Mouse (Mus musculus) forebrain, postnatal 0 days (tissue): ENCODE results near the gene Tbl3. TPM values are rescaled to one million over a fixed set of nuclear protein-coding genes. Genes with fewer than 3 reads are reported as not detected.
A peak's percentile ranks its signal among the peaks of the same experiment; 100 is the strongest.

Source experiments
- ATAC-seq: fragments of 200-750 bp; cut with Nextera tagmentation; 2 replicates; pipeline ENCODE4 v1.8.0; 2017; ENCODE audit warnings: mild to moderate bottlenecking, moderate library complexity
- DNase-seq: peaks from one replicate; pipeline ENCODE4 v3.0.0-alpha.2; 2015
- H3K27ac ChIP-seq: fragments of 300-500 bp; sonication (generic); 2 replicates; pipeline ENCODE4 v1.5.1; 2014; ENCODE audit warnings: low read depth, mild to moderate bottlenecking, antibody characterized with exemption, low read length, moderate library complexity, mixed read lengths
- H3K27me3 ChIP-seq: fragments of 300-500 bp; sonication (generic); 2 replicates; pipeline ENCODE4 v1.6.1; 2014; ENCODE audit warnings: mild to moderate bottlenecking, low read length, mixed read lengths; ENCODE audit not compliant: insufficient read depth
- H3K36me3 ChIP-seq: fragments of 300-500 bp; sonication (generic); 2 replicates; pipeline ENCODE4 v1.6.1; 2014; ENCODE audit warnings: mild to moderate bottlenecking, moderate library complexity; ENCODE audit not compliant: insufficient read depth
- H3K4me1 ChIP-seq: fragments of 300-500 bp; sonication (generic); 2 replicates; pipeline ENCODE4 v1.6.1; 2014; ENCODE audit warnings: antibody characterized with exemption; ENCODE audit not compliant: insufficient read depth
- H3K4me2 ChIP-seq: fragments of 300-500 bp; sonication (generic); 2 replicates; pipeline ENCODE4 v1.6.1; 2014; ENCODE audit warnings: low read depth, mild to moderate bottlenecking, moderate library complexity
- H3K4me3 ChIP-seq: fragments of 300-500 bp; sonication (generic); 2 replicates; pipeline ENCODE4 v1.5.1; 2014; ENCODE audit warnings: low read depth, low read length, mixed read lengths
- H3K9ac ChIP-seq: fragments of 300-500 bp; sonication (generic); 2 replicates; pipeline ENCODE4 v1.6.1; 2014; ENCODE audit warnings: mild to moderate bottlenecking
- H3K9me3 ChIP-seq: fragments of 300-500 bp; sonication (generic); 2 replicates; pipeline ENCODE4 v1.6.1; 2016; ENCODE audit warnings: low read length
- CTCF ChIP-seq: sonication (generic); IDR thresholded peaks from 2 replicates; pipeline ENCODE4 v1.5.1; 2016; ENCODE audit warnings: antibody characterized with exemption, control low read depth, low read depth
- WGBS: fragments of 180-500 bp; shearing (Covaris S2); extraction: QIAGEN DNeasy Blood & Tissue Kit; methylation state at CpG from one replicate; pipeline ENCODE4 v1.1.7; 2014; 5-methylcytosine and 5-hydroxymethylcytosine counted together
- polyA plus RNA-seq: library from polyadenylated mRNA; unstranded; fragments of >200 nt; fragmentation: Nextera tagmentation; extraction: Ambion mirVana; gene quantifications from 2 replicates; pipeline ENCODE4 v1.2.1, GENCODE M21; 2015
- total RNA-seq: library from RNA; depleted of rRNA; stranded (reverse); fragments of >200 nt; gene quantifications from 2 replicates; pipeline ENCODE4 v1.2.3, GENCODE M21; 2014

Gene Tbl3
- total and polyA plus RNA-seq, 2 experiments from 2014 or later, result 39.0 to 48.0 TPM

DNA sequence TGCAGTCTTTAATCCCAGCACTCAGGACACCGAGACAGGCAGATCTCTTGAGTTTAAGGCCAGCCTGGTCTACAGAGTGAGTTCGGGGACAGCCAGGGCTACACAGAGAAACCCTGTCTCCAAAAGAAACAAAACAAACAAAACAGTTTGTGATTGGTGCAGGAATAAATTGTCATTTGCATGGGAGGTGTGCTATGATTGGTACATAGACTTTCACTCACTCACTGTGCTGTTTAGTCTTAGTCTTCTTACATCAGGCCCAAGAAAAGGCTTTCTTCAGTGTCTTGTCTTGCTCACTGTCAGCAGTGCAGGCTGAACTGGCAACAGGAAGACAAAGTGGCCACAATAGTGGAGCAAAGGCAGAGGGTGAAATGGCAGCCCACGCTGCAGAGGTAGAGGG lies 36.9 kb upstream of the Tbl3 start:
- Histone ChIP-seq H3K4me1 (no peaks in the 10 kb centered on the region), H3K27me3 (no peaks in the 10 kb centered on the region), H3K9me3 (no peaks in the 10 kb centered on the region), H3K4me3 (no peak overlapping the region), H3K9ac (no peak overlapping the region), H3K27ac (no peak overlapping the region), H3K36me3 (peaks cover 5% of the 10 kb centered on the region; the same call in 1 of the 2 replicates), H3K4me2 (no peak overlapping the region)
- 83% methylated on average over 3 of the region's 3 CpGs for WGBS
- ATAC-seq (no peak), DNase-seq (no peak)
- TF ChIP-seq CTCF, result no peak

DNA sequence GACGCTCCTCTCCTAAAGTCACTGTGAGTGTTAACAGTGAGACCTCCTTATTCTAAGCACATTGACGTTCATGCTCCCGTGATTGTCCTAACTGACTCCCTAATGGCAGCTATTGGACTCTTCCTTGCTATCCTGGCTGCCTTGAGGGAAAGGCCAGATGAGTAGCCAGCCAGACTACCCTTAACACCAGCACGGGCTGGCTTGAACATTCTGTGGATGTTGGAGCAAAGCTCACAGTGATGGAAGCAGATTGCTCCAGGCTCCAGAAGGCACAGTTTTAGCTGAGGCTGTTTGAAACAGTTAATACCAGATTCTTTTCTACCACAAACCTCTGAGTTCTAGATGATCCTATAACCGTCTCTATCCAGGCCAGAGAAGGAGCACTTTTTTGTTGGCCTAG lies 36.4 kb upstream of the Tbl3 start:
- Histone ChIP-seq H3K4me1 (no peaks in the 10 kb centered on the region), H3K4me3 (no peak overlapping the region), H3K9ac (no peak overlapping the region), H3K27ac (no peak overlapping the region), H3K9me3 (no peaks in the 10 kb centered on the region), H3K27me3 (no peaks in the 10 kb centered on the region), H3K36me3 (peaks cover 5% of the 10 kb centered on the region; the same call in 1 of the 2 replicates), H3K4me2 (no peak overlapping the region)
- no peak for TF ChIP-seq CTCF
- ATAC-seq, result no peak
- 73% methylated on average over 5 of the region's 5 CpGs for WGBS
- no peak for DNase-seq

GRCm38 (mm10) chr17:24742307-24742706 lies 34.8 kb upstream of the Tbl3 start:
- H3K9me3 ChIP-seq, result no peaks in the 10 kb centered on the region
- no peak overlapping the region for H3K27ac ChIP-seq
- no peak for TF ChIP-seq CTCF
- no peak overlapping the region for H3K4me3 ChIP-seq
- H3K4me2 ChIP-seq, result no peak overlapping the region
- ATAC-seq (no peak), DNase-seq (no peak)
- H3K9ac ChIP-seq, result no peak overlapping the region
- H3K27me3 ChIP-seq, result no peaks in the 10 kb centered on the region
- no peaks in the 10 kb centered on the region for H3K4me1 ChIP-seq
- 80% methylated on average over 8 of the region's 8 CpGs for whole genome bisulfite sequencing
- H3K36me3 ChIP-seq, result peaks cover 5% of the 10 kb centered on the region; the same call in 1 of the 2 replicates

GRCm38 (mm10) chr17:24739926-24740325 lies 32.5 kb upstream of the Tbl3 start:
- Histone ChIP-seq H3K36me3 (peaks cover 5% of the 10 kb centered on the region; the same call in 1 of the 2 replicates), H3K4me1 (no peaks in the 10 kb centered on the region), H3K9me3 (no peaks in the 10 kb centered on the region), H3K9ac (no peak overlapping the region), H3K27ac (no peak overlapping the region), H3K27me3 (no peaks in the 10 kb centered on the region), H3K4me2 (no peak overlapping the region), H3K4me3 (no peak overlapping the region)
- 87% methylated on average over 8 of the region's 8 CpGs for WGBS
- TF ChIP-seq CTCF, result no peak
- DNase-seq (no peak), ATAC-seq (no peak)

DNA sequence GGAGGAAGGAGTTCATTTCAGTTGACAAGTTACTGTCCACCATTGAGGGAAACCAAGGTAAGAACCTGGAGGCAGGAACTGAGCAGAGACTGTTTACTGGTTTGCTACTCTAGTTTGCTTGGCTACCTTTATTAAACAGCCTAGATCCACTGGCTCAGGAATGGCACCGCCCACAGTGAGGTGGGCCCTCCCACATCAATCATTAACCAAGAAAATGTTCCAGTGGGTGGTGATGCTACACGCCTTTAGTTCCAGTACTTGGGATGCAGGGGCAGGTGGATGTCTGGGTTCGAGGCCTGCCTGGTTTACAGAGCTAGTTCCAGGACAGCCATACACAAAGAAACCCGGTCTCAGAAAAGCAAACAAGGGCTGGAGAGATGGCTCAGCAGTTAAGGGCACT lies 30.8 kb upstream of the Tbl3 start:
- no peak overlapping the region for H3K9ac ChIP-seq
- no peak overlapping the region for H3K27ac ChIP-seq
- H3K9me3 ChIP-seq, result no peaks in the 10 kb centered on the region
- H3K4me1 ChIP-seq, result no peaks in the 10 kb centered on the region
- ATAC-seq, result no peak
- no peak overlapping the region for H3K4me3 ChIP-seq
- peaks cover 5% of the 10 kb centered on the region; the same call in 1 of the 2 replicates for H3K36me3 ChIP-seq
- no peak for TF ChIP-seq CTCF
- no peaks in the 10 kb centered on the region for H3K27me3 ChIP-seq
- 88% methylated on average over 4 of the region's 4 CpGs for WGBS
- no peak overlapping the region for H3K4me2 ChIP-seq
- DNase-seq, result no peak

- no peak for DNase-seq
- no peak for TF ChIP-seq CTCF
- Histone ChIP-seq H3K9me3 (no peaks in the 10 kb centered on the region), H3K27me3 (no peaks in the 10 kb centered on the region), H3K4me3 (peak overlapping the region; percentile 60), H3K36me3 (peaks cover 5% of the 10 kb centered on the region; the same call in 1 of the 2 replicates), H3K4me2 (peak overlapping the region; percentile 86), H3K4me1 (no peaks in the 10 kb centered on the region), H3K27ac (no peak overlapping the region), H3K9ac (peak overlapping the region; percentile 56)
- ATAC-seq, result no peak
- 24% methylated on average over 8 of the region's 8 CpGs for WGBS
Measured at GRCm38 (mm10) chr17:24737135-24737810, 29.8 kb upstream of the Tbl3 start.

DNA sequence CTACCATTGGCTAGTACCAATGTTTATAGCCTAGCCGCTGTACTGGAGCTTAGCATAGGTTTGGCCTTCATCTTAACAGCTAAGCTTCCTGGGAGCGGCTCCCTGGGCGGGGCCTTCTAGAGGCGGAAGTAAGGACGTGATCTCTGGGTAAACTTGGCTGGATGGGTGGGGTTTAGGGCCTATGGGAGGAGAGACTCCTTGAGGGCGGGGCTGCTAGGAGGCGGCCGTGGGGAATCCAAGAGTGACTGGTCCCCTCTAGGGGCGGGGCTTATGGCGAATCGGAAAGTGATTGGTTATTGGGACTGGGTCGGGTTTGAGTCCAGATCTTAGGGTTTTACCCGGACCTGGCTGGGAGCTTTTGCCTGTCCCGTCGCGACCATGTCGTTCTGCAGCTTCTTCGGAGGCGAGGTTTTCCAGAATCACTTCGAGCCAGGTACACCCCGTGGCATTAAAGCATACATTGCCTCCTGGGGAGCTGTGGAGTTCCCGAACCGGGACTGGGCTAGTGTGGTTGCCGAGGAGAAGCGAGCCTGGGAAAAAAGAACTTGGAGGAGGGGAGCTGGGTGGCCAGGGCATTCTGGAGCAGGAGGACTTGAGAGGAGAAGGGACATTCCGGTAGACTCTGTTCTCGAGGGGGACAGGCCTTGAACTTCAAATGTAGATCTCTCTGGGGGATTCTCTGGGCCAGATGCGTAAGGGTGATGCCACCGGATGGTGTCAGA lies 29.0 kb upstream of the Tbl3 start, which contains the start of gene Msrb1:
Msrb1 (plus strand) TSS at position 313 of the 722 bp plus-strand sequence.
- Histone ChIP-seq H3K9ac (peak within 1 kb of the TSS; percentile 56), H3K27me3 (no peaks in the 10 kb centered on the region), H3K4me2 (peak within 1 kb of the TSS; percentile 86), H3K27ac (no peak within 1 kb of the TSS), H3K4me3 (peak within 1 kb of the TSS; percentile 60), H3K4me1 (no peaks in the 10 kb centered on the region), H3K36me3 (no peaks in the 10 kb centered on the region), H3K9me3 (no peaks in the 10 kb centered on the region)
- WGBS, result 4% methylated on average over 29 of the region's 29 CpGs
- DNase-seq (peak; percentile 93), ATAC-seq (peak; percentile 99)
- no peak for TF ChIP-seq CTCF
